31 mouse cellular contexts compared by ENCODE assay signal in genomic region chr4:114798041-114798624, GRCm38 (mm10). TPM values are rescaled to one million over a fixed set of nuclear protein-coding genes. Genes with fewer than 3 reads are reported as not detected.
A peak's percentile ranks its signal among the peaks of the same experiment; 100 is the strongest.
DNase-seq lines count a peak whose midpoint lies in the region; ATAC-seq lines count a peak whose summit lies in the region.
"Had no signal": no experiment of that assay in that cellular context is flagged by ENCODE, and none has a peak within 500 bp of the region (broad histone marks: within the 10 kb centered on the region; RNA-seq: fewer than 3 reads in every experiment).

No protein-coding gene starts in this region.

- 56% methylated on average over 7 of the region's 7 CpGs for WGBS in limb, embryonic 12.5 days
- WGBS in limb, embryonic 10.5 days = 75% methylated on average over 7 of the region's 7 CpGs
- WGBS in embryonic facial prominence, embryonic 13.5 days = 73% methylated on average over 7 of the region's 7 CpGs
- 43% methylated on average over 7 of the region's 7 CpGs for WGBS in neural tube, embryonic 14.5 days

- intact Hi-C loops in left cerebral cortex, postnatal 25 days (cut with DNase I) = loop anchor here (5.0 kb wide), 1 partner anchor 34 kb away; no protein-coding TSS in a partner anchor

- no peak overlapping the region for H3K4me3 ChIP-seq in limb, embryonic 12.5 days (replicated peaks)
- no peak overlapping the region for H3K4me3 ChIP-seq in limb, embryonic 10.5 days
- H3K4me3 ChIP-seq in embryonic facial prominence, embryonic 13.5 days = no peak overlapping the region
- no peak overlapping the region for H3K4me3 ChIP-seq in neural tube, embryonic 14.5 days (ENCODE audit: low read depth, low read length)
- H3K4me3 ChIP-seq: forebrain, embryonic 10.5 days; heart, embryonic 13.5 days; intestine, embryonic 15.5 days; layer of hippocampus, adult 2 months; liver, embryonic 12.5 days; midbrain, embryonic 13.5 days had no signal

- no peaks in the 10 kb centered on the region for H3K9me3 ChIP-seq in limb, embryonic 12.5 days
- no peaks in the 10 kb centered on the region for H3K9me3 ChIP-seq in limb, embryonic 10.5 days (replicated peaks)
- H3K9me3 ChIP-seq in embryonic facial prominence, embryonic 13.5 days = no peaks in the 10 kb centered on the region
- no peaks in the 10 kb centered on the region for H3K9me3 ChIP-seq in neural tube, embryonic 14.5 days (ENCODE audit: control insufficient read depth, low read length)
- H3K9me3 ChIP-seq: forebrain, embryonic 10.5 days; heart, embryonic 13.5 days; intestine, embryonic 15.5 days; liver, embryonic 12.5 days; midbrain, embryonic 13.5 days had no signal

- peaks cover 56% of the 10 kb centered on the region for H3K27me3 ChIP-seq in limb, embryonic 12.5 days
- H3K27me3 ChIP-seq in limb, embryonic 10.5 days (ENCODE audit: low read depth, poor library complexity, severe bottlenecking) = peaks cover 70% of the 10 kb centered on the region
- peaks cover 42% of the 10 kb centered on the region for H3K27me3 ChIP-seq in embryonic facial prominence, embryonic 13.5 days
- no peaks in the 10 kb centered on the region for H3K27me3 ChIP-seq in neural tube, embryonic 14.5 days (ENCODE audit: control insufficient read depth, insufficient read depth, low read length)
- H3K27me3 ChIP-seq: liver, embryonic 12.5 days; midbrain, embryonic 13.5 days; Patski had no signal

- ATAC-seq in limb, embryonic 12.5 days (ENCODE audit: insufficient number of reproducible peaks, insufficient read depth, low FRiP score, low TSS enrichment, low read depth) = peak; percentile 12; the same call in 1 of the 2 replicates
- peak; percentile 13; the same call in 1 of the 2 replicates for ATAC-seq in embryonic facial prominence, embryonic 13.5 days (ENCODE audit: insufficient number of reproducible peaks, insufficient read depth, low FRiP score, low TSS enrichment, low read depth)
- peak; percentile 69; the same call in 1 of the 2 replicates for ATAC-seq in neural tube, embryonic 14.5 days (ENCODE audit: low read depth)
- ATAC-seq: activated CD4-positive, CD25-positive, alpha-beta regulatory T cell, adult 4 months; intestine, embryonic 15.5 days; liver, embryonic 12.5 days; midbrain, embryonic 13.5 days; Patski had no signal

- no peak overlapping the region for H3K4me2 ChIP-seq in limb, embryonic 12.5 days
- no peak overlapping the region for H3K4me2 ChIP-seq in embryonic facial prominence, embryonic 13.5 days
- H3K4me2 ChIP-seq in neural tube, embryonic 14.5 days (ENCODE audit: low read depth, low read length) = no peak overlapping the region
- H3K4me2 ChIP-seq: heart, embryonic 13.5 days; hindbrain, embryonic 14.5 days; intestine, embryonic 15.5 days; liver, embryonic 12.5 days; midbrain, embryonic 13.5 days had no signal

- H3K36me3 ChIP-seq in limb, embryonic 12.5 days = no peaks in the 10 kb centered on the region
- no peaks in the 10 kb centered on the region for H3K36me3 ChIP-seq in limb, embryonic 10.5 days
- no peaks in the 10 kb centered on the region for H3K36me3 ChIP-seq in embryonic facial prominence, embryonic 13.5 days
- H3K36me3 ChIP-seq in neural tube, embryonic 14.5 days (ENCODE audit: control insufficient read depth, insufficient read depth, low read length) = no peaks in the 10 kb centered on the region
- H3K36me3 ChIP-seq: forebrain, embryonic 10.5 days; heart, embryonic 13.5 days; intestine, embryonic 15.5 days; liver, embryonic 12.5 days; midbrain, embryonic 13.5 days had no signal

- H3K9ac ChIP-seq in limb, embryonic 12.5 days (replicated peaks) = no peak overlapping the region
- no peak overlapping the region for H3K9ac ChIP-seq in embryonic facial prominence, embryonic 13.5 days
- H3K9ac ChIP-seq in neural tube, embryonic 14.5 days (replicated peaks; ENCODE audit: low read depth, low read length) = no peak overlapping the region
- H3K9ac ChIP-seq: heart, embryonic 13.5 days; hindbrain, embryonic 14.5 days; intestine, embryonic 15.5 days; liver, embryonic 12.5 days; midbrain, embryonic 13.5 days had no signal

- peaks cover 28% of the 10 kb centered on the region for H3K4me1 ChIP-seq in limb, embryonic 12.5 days (replicated peaks)
- H3K4me1 ChIP-seq in limb, embryonic 10.5 days = peaks cover 27% of the 10 kb centered on the region
- H3K4me1 ChIP-seq in embryonic facial prominence, embryonic 13.5 days = no peaks in the 10 kb centered on the region
- peaks cover 5% of the 10 kb centered on the region; the same call in 1 of the 2 replicates for H3K4me1 ChIP-seq in neural tube, embryonic 14.5 days (ENCODE audit: control insufficient read depth, insufficient read depth, low read length)
- H3K4me1 ChIP-seq: heart, embryonic 13.5 days; intestine, embryonic 15.5 days; liver, embryonic 12.5 days; midbrain, embryonic 13.5 days had no signal

- no peak for DNase-seq in limb, embryonic 10.5 days (ENCODE audit: low spot score)
- DNase-seq in kidney, postnatal 10 days = peak; percentile 58
- DNase-seq in left cerebral cortex, adult 9 months (ENCODE audit: low spot score in 2 of 2) = no peak
- no peak for DNase-seq in left cerebral cortex, postnatal 25 days (ENCODE audit: low spot score in 2 of 2)
- DNase-seq: adrenal gland, postnatal 10 days; cerebellum, adult 9-11 months; gastrocnemius, postnatal 14 days; heart, adult 18-20 months; layer of hippocampus, postnatal 36 days; lung, adult 2 months; right cerebral cortex, postnatal 25 days; thymus, adult 2 months had no signal

- H3K27ac ChIP-seq in limb, embryonic 12.5 days = no peak overlapping the region
- H3K27ac ChIP-seq in limb, embryonic 10.5 days = no peak overlapping the region
- H3K27ac ChIP-seq in embryonic facial prominence, embryonic 13.5 days = no peak overlapping the region
- H3K27ac ChIP-seq in neural tube, embryonic 14.5 days (ENCODE audit: low read depth, low read length) = no peak overlapping the region
- H3K27ac ChIP-seq: forebrain, embryonic 10.5 days; heart, embryonic 13.5 days; hindbrain, embryonic 14.5 days; intestine, embryonic 15.5 days; layer of hippocampus, adult 2 months; liver, embryonic 12.5 days; midbrain, embryonic 13.5 days had no signal

RNA-seq across cellular contexts. Expression of gene Gm12830, which starts 23.4 kb away (rescaled TPM):
- polyA plus RNA-seq in limb, embryonic 12.5 days (2016; fragmentation: Nextera tagmentation; extraction: Ambion mirVana) = not detected in 2 replicates
- not detected in 2 replicates for polyA plus RNA-seq in limb, embryonic 10.5 days (2016; fragmentation: Nextera tagmentation; extraction: Ambion mirVana)
- polyA plus RNA-seq in embryonic facial prominence, embryonic 13.5 days (2015; fragmentation: Nextera tagmentation; extraction: Ambion mirVana) = not detected in 2 replicates
- not detected in 2 replicates for polyA plus RNA-seq in neural tube, embryonic 14.5 days (2014; fragmentation: Nextera tagmentation; extraction: Ambion mirVana)
- not detected for total RNA-seq in left cerebral cortex, postnatal 25 days (2021)
- total RNA-seq: adrenal gland, postnatal 10 days; gastrocnemius, postnatal 14 days; heart, adult 18-20 months; heart, postnatal 25 days; layer of hippocampus, adult 2 months; layer of hippocampus, postnatal 36 days; left cerebral cortex, postnatal 36 days; megakaryocyte, adult 5-6 weeks; neutrophil, adult 5-6 weeks had no signal
- polyA plus RNA-seq: activated CD4-positive, CD25-positive, alpha-beta regulatory T cell, adult 4 months; cortical plate, adult 2 months; embryonic facial prominence, embryonic 14.5 days; forebrain, embryonic 10.5 days; heart, embryonic 13.5 days; hindbrain, embryonic 14.5 days; intestine, embryonic 15.5 days; liver, embryonic 12.5 days; lung, adult 2 months; Patski; stomach, embryonic 16.5 days; thymus, adult 2 months had no signal

Comparison
In these comparisons a context has a peak if more than half of its experiments do, and no peak if none do; other contexts are left out.
1. ATAC-seq: peak in every context shown above with its lines; median percentile 69 in neural tube, embryonic 14.5 days; 13 in embryonic facial prominence, embryonic 13.5 days; 12 in limb, embryonic 12.5 days.